Mouse (Mus musculus): ENCODE measurements around the gene Vmp1. TPM values are rescaled to one million over a fixed set of nuclear protein-coding genes. Genes with fewer than 3 reads are reported as not detected.

The Vmp1 gene
- polyA plus RNA-seq, 1 experiment, result 132 TPM

DNA sequence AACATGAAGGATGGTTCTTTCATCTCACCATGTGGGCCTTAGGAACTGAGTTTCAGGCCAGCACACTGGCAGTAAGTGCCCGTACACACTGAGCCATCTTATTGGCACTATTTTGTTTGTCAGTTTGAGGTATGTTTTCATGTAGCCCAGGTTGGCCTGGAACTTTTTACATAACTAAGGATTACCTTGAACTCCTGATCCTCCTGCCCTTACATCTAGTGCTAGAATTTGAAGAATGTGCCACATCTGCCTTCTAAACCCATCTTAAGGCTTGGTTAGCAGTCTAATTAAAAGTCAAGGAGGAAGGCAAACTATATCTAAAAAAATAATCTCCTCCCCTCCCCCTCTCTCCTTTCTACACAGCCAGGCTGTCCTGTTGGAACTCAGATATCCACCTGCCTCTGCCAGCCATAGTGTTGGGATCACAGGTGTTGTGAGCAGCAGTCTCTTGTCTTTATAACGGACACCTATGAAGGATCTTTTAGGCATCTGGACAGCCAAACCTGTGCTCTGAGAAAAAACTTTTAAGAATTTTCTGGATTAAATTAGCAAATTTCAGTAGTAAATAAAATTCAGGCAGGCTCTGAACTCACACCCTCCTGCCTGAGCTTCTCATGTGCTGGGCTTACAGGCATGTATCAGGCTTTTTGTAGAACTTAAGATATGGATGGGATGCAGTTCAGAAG, 91.6 kb downstream of the Vmp1 start:
- Histone ChIP-seq H3K4me1 (ENCODE audit: control insufficient read depth, insufficient read depth, low read length) (no peaks in the 10 kb centered on the region), H3K4me3 (replicated peaks; ENCODE audit: insufficient read depth, low read depth, low read length) (no peak overlapping the region), H3K27ac (ENCODE audit: insufficient read depth, low read length) (no peak overlapping the region), H3K27me3 (ENCODE audit: control insufficient read depth, insufficient read depth, low read length) (no peaks in the 10 kb centered on the region)
- no peak for DNase-seq
- WGBS, result 79% methylated on average over 2 of the region's 2 CpGs
- TF ChIP-seq CTCF (IDR thresholded peaks at IDR 0.05; ENCODE audit: borderline replicate concordance, insufficient read depth, low read depth, low read length) (no peak), POLR2A (IDR thresholded peaks at IDR 0.05; ENCODE audit: borderline replicate concordance, insufficient read depth, low read length) (no peak)

DNA sequence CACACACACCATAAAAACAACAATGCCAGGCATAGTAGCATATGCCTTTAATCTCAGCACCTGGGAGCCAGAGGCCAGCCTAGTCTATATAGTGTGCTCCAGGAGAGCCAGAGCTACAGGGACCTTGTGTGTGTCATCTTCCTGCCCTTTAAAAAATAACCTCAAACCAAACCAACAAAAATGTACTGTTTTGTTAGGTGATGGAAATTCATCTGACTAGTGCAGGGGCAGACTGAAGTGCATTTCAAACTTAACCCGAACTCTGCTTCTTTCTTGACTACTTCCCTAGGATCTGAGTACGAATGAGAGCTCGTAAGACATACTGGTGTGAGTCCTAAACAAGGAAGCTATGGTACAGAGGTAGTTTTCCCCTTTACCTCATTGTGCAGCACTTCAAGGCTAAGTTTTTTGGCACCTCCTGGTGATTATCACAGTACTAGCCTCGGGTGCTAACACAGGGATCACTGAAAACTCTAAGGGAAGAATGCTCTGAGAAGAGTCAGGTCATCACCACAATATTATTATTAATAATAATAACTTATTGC, 92.3 kb downstream of the Vmp1 start:
- H3K27me3 ChIP-seq (ENCODE audit: control insufficient read depth, insufficient read depth, low read length), result no peaks in the 10 kb centered on the region
- H3K4me1 ChIP-seq (ENCODE audit: control insufficient read depth, insufficient read depth, low read length), result no peaks in the 10 kb centered on the region
- H3K27ac ChIP-seq (ENCODE audit: insufficient read depth, low read length), result no peak overlapping the region
- H3K4me3 ChIP-seq (replicated peaks; ENCODE audit: insufficient read depth, low read depth, low read length), result no peak overlapping the region
- 85% methylated on average over 4 of the region's 4 CpGs for WGBS
- TF ChIP-seq POLR2A (IDR thresholded peaks at IDR 0.05; ENCODE audit: borderline replicate concordance, insufficient read depth, low read length) (no peak), CTCF (IDR thresholded peaks at IDR 0.05; ENCODE audit: borderline replicate concordance, insufficient read depth, low read depth, low read length) (no peak)
- DNase-seq, result no peak

DNA sequence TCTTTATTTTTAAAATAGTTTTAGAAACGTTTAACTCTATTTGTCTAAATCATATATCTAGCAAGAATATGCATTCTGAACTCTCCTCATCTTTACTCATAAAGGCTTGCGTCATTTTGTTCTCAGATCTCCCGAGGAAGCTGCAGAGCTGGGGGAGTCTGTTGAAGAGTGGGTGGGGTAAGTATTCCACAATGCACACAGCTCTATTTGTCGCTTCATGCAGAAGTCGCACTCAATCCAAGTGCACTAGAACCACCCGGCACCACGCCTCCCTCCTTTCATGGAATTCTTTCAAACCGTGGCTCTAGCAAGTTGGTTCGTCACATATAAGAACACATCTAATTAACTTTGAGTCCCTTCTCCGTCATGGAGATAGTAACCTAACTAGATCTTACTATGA, 93.1 kb downstream of the Vmp1 start:
- no peaks in the 10 kb centered on the region for H3K27me3 ChIP-seq (ENCODE audit: control insufficient read depth, insufficient read depth, low read length)
- WGBS, result 91% methylated on average over 10 of the region's 10 CpGs
- TF ChIP-seq CTCF (IDR thresholded peaks at IDR 0.05; ENCODE audit: borderline replicate concordance, insufficient read depth, low read depth, low read length) (no peak), POLR2A (IDR thresholded peaks at IDR 0.05; ENCODE audit: borderline replicate concordance, insufficient read depth, low read length) (no peak)

DNA sequence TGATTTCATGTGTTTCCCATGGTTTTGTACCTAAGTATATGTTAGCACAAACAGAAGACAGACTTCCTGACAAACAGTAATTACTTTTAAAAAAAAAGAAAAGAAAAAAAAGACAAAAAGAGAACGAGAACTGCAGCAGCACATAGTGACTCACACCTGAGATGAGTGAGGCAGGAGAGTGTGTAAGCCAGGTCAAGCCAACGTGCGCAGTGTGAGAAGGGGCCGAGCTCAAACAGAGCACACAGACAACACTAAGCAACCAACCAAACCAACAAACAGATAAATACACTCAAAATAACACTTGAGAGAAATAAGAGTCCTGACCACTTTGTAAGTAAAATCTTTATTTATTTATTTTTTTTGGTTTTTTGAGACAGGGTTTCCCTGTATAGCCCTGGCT, 93.6 kb downstream of the Vmp1 start:
- Histone ChIP-seq H3K4me1 (ENCODE audit: control insufficient read depth, insufficient read depth, low read length) (no peaks in the 10 kb centered on the region), H3K27me3 (ENCODE audit: control insufficient read depth, insufficient read depth, low read length) (no peaks in the 10 kb centered on the region), H3K27ac (ENCODE audit: insufficient read depth, low read length) (no peak overlapping the region), H3K4me3 (replicated peaks; ENCODE audit: insufficient read depth, low read depth, low read length) (no peak overlapping the region)
- no peak for DNase-seq
- TF ChIP-seq CTCF (IDR thresholded peaks at IDR 0.05; ENCODE audit: borderline replicate concordance, insufficient read depth, low read depth, low read length), result no peak
- TF ChIP-seq POLR2A (IDR thresholded peaks at IDR 0.05; ENCODE audit: borderline replicate concordance, insufficient read depth, low read length), result no peak
- WGBS, result 89% methylated on average over 4 of the region's 4 CpGs

More for the DNA sequence above, 93.1 kb downstream of the Vmp1 start:
- Histone ChIP-seq H3K4me3 (replicated peaks; ENCODE audit: insufficient read depth, low read depth, low read length) (no peak overlapping the region), H3K27ac (ENCODE audit: insufficient read depth, low read length) (no peak overlapping the region), H3K4me1 (ENCODE audit: control insufficient read depth, insufficient read depth, low read length) (no peaks in the 10 kb centered on the region)
- no peak for DNase-seq

DNA sequence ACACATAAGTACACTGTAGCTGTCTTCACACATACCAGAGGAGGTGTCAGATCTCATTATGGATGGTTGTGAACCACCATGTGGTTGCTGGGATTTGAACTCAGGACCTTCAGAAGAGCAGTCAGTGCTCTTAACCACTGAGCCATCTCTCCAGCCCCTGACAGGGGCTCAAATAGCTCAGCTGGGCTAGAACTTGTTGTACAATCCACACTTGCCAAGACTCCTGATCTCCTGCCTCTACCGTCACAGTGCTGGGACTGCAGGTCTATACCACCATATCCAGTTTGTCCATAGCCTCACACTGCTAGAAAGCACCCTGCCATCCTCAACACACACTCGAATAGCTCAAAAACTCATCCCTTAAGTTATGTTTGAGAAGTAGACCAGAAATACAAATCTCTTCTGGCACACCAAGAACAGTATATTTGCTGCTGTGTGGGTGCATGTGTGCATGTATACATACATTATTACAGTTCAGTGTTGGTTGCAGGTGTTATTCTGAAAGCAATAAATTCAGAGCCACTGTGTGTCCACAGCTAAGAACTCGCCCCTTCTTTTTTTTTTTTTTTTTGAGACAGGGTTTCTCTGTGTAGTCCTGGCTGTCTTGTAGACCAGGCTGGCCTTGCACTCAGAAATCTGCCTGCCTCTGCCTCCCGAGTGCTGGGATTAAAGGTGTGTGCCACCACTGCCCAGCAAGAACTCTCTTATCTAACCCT, 94.9 kb downstream of the Vmp1 start:
- no peaks in the 10 kb centered on the region; the same call in 1 of the 2 replicates for H3K4me1 ChIP-seq (ENCODE audit: control insufficient read depth, insufficient read depth, low read length)
- H3K4me3 ChIP-seq (replicated peaks; ENCODE audit: insufficient read depth, low read depth, low read length), result no peak overlapping the region
- DNase-seq, result no peak
- TF ChIP-seq POLR2A (IDR thresholded peaks at IDR 0.05; ENCODE audit: borderline replicate concordance, insufficient read depth, low read length) (no peak), CTCF (IDR thresholded peaks at IDR 0.05; ENCODE audit: borderline replicate concordance, insufficient read depth, low read depth, low read length) (no peak)
- WGBS, result 95% methylated on average over 4 of the region's 4 CpGs
- no peak overlapping the region for H3K27ac ChIP-seq (ENCODE audit: insufficient read depth, low read length)
- H3K27me3 ChIP-seq (ENCODE audit: control insufficient read depth, insufficient read depth, low read length), result no peaks in the 10 kb centered on the region

DNA sequence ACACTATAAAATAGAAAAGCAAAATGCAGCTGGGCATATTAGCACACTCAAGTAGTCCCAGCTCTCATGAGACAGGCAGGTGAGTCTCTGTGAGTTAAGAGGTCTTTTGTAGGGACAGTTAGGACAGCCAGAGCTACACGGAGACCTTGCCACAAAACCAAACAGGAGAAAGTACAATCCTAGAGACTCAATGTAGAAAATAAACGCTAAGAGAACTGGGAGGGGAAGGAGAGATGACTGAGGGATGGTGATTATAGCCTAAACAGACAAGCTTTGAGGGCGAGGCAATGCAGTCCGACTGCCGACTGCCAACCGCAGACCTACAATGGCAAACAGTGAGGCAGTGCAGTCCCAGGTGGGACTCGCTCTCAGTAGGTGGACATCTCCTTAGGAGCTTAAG, 95.8 kb downstream of the Vmp1 start:
- no peak overlapping the region for H3K27ac ChIP-seq (ENCODE audit: insufficient read depth, low read length)
- TF ChIP-seq CTCF (IDR thresholded peaks at IDR 0.05; ENCODE audit: borderline replicate concordance, insufficient read depth, low read depth, low read length) (no peak), POLR2A (IDR thresholded peaks at IDR 0.05; ENCODE audit: borderline replicate concordance, insufficient read depth, low read length) (no peak)
- WGBS, result 60% methylated on average over 7 of the region's 7 CpGs
- no peak for DNase-seq
- H3K4me1 ChIP-seq (ENCODE audit: control insufficient read depth, insufficient read depth, low read length), result no peaks in the 10 kb centered on the region; the same call in 1 of the 2 replicates
- H3K4me3 ChIP-seq (replicated peaks; ENCODE audit: insufficient read depth, low read depth, low read length), result no peak overlapping the region
- H3K27me3 ChIP-seq (ENCODE audit: control insufficient read depth, insufficient read depth, low read length), result no peaks in the 10 kb centered on the region

DNA sequence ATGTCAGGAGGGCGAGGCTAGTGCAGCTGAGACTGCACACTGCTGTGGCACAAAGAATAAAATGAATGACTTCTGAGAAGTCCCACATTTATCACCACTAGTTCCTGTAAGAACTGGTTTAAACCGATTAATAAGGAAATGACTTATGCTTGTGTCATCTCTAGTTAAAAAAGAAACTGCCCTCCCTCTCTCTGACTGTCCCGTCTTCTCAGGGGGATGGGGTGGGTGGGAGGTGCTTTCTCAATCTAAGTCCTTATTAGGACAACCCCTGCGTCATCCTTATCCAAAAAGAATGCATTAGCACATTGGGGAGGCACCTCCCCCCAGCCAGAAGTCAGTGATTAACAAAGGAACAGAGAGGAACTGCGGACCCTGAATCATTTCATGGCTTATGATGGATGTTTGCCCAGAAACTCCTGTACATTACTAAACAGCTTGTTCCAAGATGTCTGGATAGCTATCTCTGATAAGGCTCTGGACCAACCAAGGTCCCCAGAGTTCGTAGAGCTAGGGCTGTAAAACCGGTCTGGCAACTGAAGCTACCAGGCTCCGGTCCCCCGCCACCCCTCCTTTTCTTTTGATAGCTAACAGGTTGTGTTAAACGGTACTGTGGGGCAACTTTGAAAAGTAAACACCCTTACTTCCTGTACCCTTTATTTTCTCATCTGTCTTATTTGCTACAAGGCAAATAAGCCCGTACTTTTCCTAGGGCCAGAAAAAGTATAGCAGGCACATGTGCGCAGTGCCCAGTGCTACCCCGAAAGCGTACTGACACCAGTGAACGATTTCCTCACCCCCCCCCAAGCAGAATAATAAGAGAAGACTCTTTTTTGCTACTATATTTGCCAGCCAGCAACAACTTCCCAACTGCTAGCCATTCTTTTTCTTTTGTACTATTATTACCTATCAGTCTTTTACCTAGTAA, 96.5 kb downstream of the Vmp1 start:
- no peak overlapping the region for H3K27ac ChIP-seq (ENCODE audit: insufficient read depth, low read length)
- 36% methylated on average over 15 of the region's 15 CpGs for WGBS
- H3K4me1 ChIP-seq (ENCODE audit: control insufficient read depth, insufficient read depth, low read length), result no peaks in the 10 kb centered on the region; the same call in 1 of the 2 replicates
- TF ChIP-seq POLR2A (IDR thresholded peaks at IDR 0.05; ENCODE audit: borderline replicate concordance, insufficient read depth, low read length), result no peak
- TF ChIP-seq CTCF (IDR thresholded peaks at IDR 0.05; ENCODE audit: borderline replicate concordance, insufficient read depth, low read depth, low read length), result no peak
- H3K27me3 ChIP-seq (ENCODE audit: control insufficient read depth, insufficient read depth, low read length), result no peaks in the 10 kb centered on the region
- no peak for DNase-seq
- no peak overlapping the region for H3K4me3 ChIP-seq (replicated peaks; ENCODE audit: insufficient read depth, low read depth, low read length)
